Mouse (Mus musculus) liver, embryonic 14.5 days (tissue): ENCODE measurements around the gene Gm4836. TPM values are rescaled to one million over a fixed set of nuclear protein-coding genes. Genes with fewer than 3 reads are reported as not detected.
"Not testable (repeated sequence)": the region's sequence is repeated elsewhere in the genome, so short reads cannot be mapped to it uniquely, and the experiment has no call there.

ENCODE experiments used
- ATAC-seq: fragments of 200-750 bp; cut with Nextera tagmentation; 2 replicates; pipeline ENCODE4 v1.8.0; 2017; ENCODE audit warnings: moderate number of reproducible peaks, mild to moderate bottlenecking, moderate library complexity; ENCODE audit not compliant: insufficient read depth
- DNase-seq, 3 experiments: peaks; one replicate each; pipeline ENCODE4 v3.0.0-alpha.2; 2012 to 2013; ENCODE audit warnings: low read depth in 3 of 3, low spot score in 3 of 3
- H3K27ac ChIP-seq: fragments of 300-500 bp; sonication (generic); 2 replicates; pipeline ENCODE4 v1.5.1; 2014; ENCODE audit warnings: moderate library complexity, mild to moderate bottlenecking, control low read depth, inconsistent platforms
- H3K27me3 ChIP-seq: fragments of 300-500 bp; sonication (generic); 2 replicates; pipeline ENCODE4 v1.6.1; 2014; ENCODE audit warnings: mild to moderate bottlenecking, low read length, moderate library complexity; ENCODE audit not compliant: control insufficient read depth, insufficient read depth
- H3K36me3 ChIP-seq: fragments of 300-500 bp; sonication (generic); replicated peaks from 2 replicates; pipeline ENCODE4 v1.6.1; 2014; ENCODE audit warnings: low read depth; ENCODE audit not compliant: control insufficient read depth, insufficient read depth
- H3K4me1 ChIP-seq, 2 experiments: fragments of 200-500 bp in 1 of 2; fragments of 300-500 bp in 1 of 2; sonication (generic) in 1 of 2; replicated peaks; 2 replicates each; pipeline ENCODE4 v1.6.1; 2012 to 2014; ENCODE audit warnings: antibody characterized with exemption in 1 of 2, inconsistent platforms in 1 of 2, low read length in 1 of 2; ENCODE audit not compliant: control insufficient read depth in 2 of 2, insufficient read depth in 2 of 2
- H3K4me2 ChIP-seq: fragments of 300-500 bp; sonication (generic); 2 replicates; pipeline ENCODE4 v1.6.1; 2014; ENCODE audit warnings: low read depth, mild to moderate bottlenecking, control low read depth, moderate library complexity
- H3K4me3 ChIP-seq, 2 experiments: fragments of 200-500 bp in 1 of 2; fragments of 300-500 bp in 1 of 2; sonication (generic) in 1 of 2; 2 replicates each; pipeline ENCODE4 v1.5.1; 2012 to 2014; ENCODE audit warnings: low read depth in 2 of 2, low read length in 2 of 2, mild to moderate bottlenecking in 2 of 2, control low read depth in 1 of 2, inconsistent platforms in 1 of 2, moderate library complexity in 1 of 2; ENCODE audit not compliant: insufficient read depth in 1 of 2
- H3K9ac ChIP-seq: fragments of 300-500 bp; sonication (generic); replicated peaks from 2 replicates; pipeline ENCODE4 v1.6.1; 2014; ENCODE audit warnings: mild to moderate bottlenecking, control low read depth, moderate library complexity
- H3K9me3 ChIP-seq: fragments of 300-500 bp; sonication (generic); 2 replicates; pipeline ENCODE4 v1.6.1; 2016; ENCODE audit warnings: low read length, mixed read lengths; ENCODE audit not compliant: control insufficient read depth
- WGBS: fragments of 180-500 bp; shearing (Covaris S2); extraction: QIAGEN DNeasy Blood & Tissue Kit; methylation state at CpG from one replicate; pipeline ENCODE4 v1.1.7; 2014; ENCODE audit not compliant: insufficient replicate concordance; 5-methylcytosine and 5-hydroxymethylcytosine counted together
- polyA plus RNA-seq, 2 experiments: library from polyadenylated mRNA; depleted of rRNA in 1 of 2; stranded (reverse) in 1 of 2; unstranded in 1 of 2; fragments of >200 nt; fragmentation: Nextera tagmentation in 1 of 2; extraction: Ambion mirVana in 1 of 2; gene quantifications; 2 replicates each; pipeline versions ENCODE4 v1.2.1 to v1.2.3; 2012 to 2014

The Gm4836 gene
- polyA plus RNA-seq (2012; rRNA removed) (not detected in 2 replicates), polyA plus RNA-seq (2014; fragmentation: Nextera tagmentation; extraction: Ambion mirVana) (not detected in 2 replicates)

DNA sequence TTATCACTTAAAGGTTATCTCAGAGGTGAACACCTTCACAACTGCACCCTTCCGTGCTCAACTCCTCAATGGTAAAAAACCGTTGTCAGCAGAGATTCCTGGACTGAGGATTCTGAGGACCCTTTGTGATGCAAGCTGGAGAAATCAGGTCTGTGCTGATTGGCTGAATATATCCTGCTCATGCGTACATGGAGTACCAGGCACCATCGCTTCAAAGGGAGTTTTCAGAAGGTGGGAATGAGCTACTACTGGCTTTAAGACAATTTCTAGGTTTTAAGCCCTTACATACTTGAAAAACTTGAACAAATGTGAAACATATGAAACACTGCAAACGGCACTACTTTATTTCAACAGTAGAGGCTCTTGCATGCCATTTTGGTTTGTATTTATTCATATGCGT is at the start of gene Gm4836:
Gene Gm4836, minus strand, starts transcription at position 101 of the 400 bp plus-strand sequence.
- not testable (repeated sequence) for DNase-seq, H3K4me2 ChIP-seq, H3K9ac ChIP-seq, H3K27me3 ChIP-seq, H3K9me3 ChIP-seq, H3K36me3 ChIP-seq, H3K27ac ChIP-seq, H3K4me1 ChIP-seq, H3K4me3 ChIP-seq, ATAC-seq
- no CpG with 5 or more reads among the region's 6 CpGs for WGBS
